Mouse (Mus musculus) lung, postnatal 0 days (tissue): ENCODE measurements around the gene Atg2a.

ENCODE experiments used
- CTCF ChIP-seq: IDR thresholded peaks from 2 replicates; pipeline ENCODE4 v1.5.1; 2016; ENCODE audit warnings: antibody characterized with exemption, mild to moderate bottlenecking
- EP300 ChIP-seq: IDR thresholded peaks from 2 replicates; pipeline ENCODE4 v1.6.1; 2016; ENCODE audit warnings: antibody characterized with exemption, mild to moderate bottlenecking, control low read depth

DNA sequence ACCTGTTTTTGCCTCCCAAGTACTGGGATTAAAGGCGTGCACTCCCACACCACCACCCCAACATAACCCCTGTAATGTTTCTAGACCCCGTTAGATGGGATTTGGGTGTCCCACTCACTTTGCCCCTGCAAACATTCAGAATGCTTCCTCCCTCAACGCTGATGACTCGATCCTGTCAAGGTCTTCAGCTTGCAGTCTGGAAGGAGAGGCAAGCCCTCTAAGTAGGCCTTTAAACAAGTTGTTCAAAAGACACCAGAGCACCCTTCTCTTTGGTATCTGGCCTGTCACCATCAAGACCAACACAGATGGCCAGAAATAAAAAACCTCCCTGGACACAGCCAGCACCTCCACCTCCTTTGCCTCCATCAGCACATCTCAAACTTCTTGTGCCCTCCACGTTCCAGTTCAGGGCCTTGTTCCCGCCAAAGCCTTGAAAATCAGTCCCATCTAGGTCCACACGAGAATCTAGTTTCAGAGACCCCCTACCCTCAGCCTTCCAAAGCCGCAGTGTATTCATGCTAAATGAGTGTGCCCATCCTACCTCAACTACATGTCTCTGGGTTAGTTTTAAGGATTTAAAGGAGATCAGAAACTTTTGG, 64.1 kb downstream of the Atg2a start:
- TF ChIP-seq CTCF (no peak), EP300 (no peak)
